Mouse (Mus musculus) mature B cell (primary cell): Measurements from ENCODE around the gene Ankrd39.

ENCODE experiments used
- in situ Hi-C: fragments of 300-500 bp; cut with MboI; formaldehyde crosslinking; loops from 2 replicates; pipeline ENCODE4 v1.14.3; 2019

Ankrd39 gene

DNA sequence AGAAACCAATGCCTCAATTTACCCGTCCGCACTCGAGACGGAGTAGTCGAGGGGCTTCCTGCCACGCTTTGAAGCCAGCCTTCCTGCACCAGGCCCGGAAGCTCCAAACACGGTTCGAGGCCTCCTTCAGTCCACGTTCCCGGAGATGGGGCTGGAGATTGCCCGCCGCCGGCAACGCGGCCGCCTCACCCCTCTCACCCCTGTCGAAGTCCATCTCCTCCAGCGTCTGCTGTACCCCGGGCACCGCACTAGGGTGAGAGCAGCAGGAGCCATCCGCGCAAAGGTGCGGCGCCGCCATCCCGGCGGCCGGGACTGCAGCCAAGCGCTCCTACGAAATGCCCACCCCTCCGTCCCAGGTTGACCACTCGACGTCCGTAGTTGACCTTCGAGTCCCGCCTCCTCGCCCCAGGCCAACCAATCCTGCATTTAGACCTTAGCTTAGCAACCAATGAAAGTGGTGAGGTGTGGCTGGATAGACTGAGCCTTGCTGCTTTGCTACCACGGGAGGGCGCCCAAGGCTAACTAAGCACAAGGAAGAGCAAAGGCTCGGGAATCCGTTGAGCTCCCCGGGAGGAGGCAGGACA is at the start of gene Ankrd39:
TSS of gene Ankrd39 (minus strand) at position 558 of the 584 bp plus-strand sequence.
- in situ Hi-C loops, result no loop called here

DNA sequence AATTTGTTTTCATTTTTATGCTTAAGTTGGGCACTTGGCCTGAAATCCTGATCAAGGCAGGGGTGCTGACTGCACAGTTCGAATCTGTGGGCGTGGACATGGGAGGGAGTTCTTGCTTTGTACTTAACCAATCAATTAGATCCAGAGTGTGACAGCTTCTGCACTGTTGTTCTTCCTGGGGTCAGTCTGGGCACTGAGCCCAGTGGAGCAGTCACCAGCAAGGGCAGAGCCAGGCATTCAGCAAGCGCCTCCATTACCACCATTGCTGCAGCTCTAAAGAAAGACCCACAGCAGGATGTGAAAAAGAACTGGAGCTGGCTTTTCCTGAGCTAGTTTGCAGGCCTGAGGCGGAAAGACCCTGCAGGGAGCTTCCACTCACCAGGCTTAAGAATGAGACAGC is 48.9 kb upstream of the Ankrd39 start:
- in situ Hi-C loops, result no loop called here

DNA sequence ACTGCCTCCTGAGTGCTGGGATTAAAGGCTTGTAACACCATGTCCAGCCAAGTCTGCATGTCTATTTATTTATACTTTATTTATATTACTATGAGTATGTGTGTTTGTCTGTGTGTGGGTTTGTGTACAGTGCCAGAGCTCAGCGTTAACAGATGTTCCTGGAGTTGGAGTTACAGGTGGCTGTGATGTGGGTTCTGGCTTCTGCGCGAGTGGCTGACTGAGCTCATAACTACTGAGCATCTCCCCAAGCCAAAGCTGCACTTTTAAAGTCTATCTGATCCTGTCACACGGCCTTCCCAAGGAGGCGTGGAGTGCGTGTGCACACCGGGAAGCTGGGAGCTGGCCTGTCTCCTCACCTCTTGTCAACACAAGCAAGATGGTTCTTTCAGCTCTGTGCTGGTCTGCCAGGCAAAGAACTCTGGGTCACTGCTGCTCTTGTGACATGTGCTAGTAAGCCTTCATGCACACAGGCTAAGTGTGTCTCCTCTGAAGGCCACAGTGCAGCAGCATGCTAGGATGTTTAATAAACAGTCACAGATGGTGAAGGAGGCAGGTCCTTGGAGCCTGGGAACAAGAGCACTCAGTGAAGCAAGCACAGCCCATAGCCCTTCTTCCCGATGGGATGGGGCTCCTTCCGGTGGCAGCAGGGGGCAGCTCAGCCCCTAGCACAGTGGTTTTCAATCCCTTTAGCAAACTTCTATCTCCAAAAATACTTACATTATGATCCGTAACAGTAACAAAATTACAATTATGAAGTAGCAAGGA is 48.1 kb upstream of the Ankrd39 start:
- in situ Hi-C loops, result no loop called here

DNA sequence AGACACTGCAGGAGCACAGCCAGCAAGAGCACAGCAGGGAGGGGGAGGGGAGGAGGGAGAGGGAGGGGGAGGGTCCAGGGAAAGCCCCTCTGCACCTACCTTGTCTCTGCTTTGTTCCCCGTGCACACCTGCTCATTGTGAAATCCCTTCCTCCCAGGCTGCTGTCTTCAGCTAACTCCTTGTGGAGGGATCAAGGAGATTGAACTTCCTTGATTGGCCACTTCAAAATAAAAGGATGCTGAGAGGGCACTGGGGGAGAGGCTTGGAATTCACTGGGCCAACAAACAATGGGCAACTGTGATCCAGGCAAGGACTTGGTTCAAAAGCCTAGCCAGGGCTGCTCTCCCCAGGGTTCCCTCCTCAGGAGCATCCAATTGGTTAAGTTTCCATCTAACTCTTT is 45.9 kb upstream of the Ankrd39 start:
- in situ Hi-C loops, result no loop called here

DNA sequence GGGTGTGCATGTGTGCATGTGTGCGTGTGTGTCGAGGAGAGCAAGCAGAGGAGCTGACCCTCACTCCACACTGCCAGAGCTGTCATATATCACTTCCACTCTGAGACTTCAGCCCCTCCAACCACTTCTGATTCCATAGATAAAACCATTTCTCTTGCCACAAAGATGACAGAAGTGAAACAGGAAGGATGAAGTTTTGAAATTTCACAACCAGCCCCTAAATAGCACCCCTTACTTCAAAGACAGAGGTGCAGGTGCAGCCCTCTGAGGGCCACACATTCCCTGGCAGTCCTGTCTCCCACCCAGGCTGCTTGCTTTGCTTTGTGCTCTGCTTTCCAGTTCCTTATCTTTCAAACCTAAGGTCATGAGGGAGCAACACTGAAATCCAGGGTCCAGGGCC is 44.2 kb upstream of the Ankrd39 start:
- in situ Hi-C loops, result no loop called here

DNA sequence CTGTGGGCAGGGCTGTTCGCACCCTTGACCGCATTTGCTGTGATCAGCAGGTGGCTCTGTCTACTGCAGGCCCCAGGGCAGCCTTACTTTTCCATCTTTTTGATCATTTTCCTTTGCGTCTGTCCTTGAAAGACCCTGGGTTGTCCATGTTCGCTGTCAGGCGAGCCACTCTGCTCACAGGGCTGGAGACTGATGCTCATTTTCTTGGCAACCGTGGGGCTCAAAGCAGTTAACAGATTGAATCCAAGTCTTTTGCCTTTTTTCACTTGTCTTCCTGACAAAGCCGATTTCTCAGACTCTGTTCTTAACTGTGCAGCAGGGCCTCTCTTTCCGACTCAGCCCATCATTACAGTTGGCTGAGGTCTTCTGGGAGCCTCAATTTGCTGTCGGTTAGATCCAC is 43.4 kb upstream of the Ankrd39 start:
- in situ Hi-C loops, result no loop called here

DNA sequence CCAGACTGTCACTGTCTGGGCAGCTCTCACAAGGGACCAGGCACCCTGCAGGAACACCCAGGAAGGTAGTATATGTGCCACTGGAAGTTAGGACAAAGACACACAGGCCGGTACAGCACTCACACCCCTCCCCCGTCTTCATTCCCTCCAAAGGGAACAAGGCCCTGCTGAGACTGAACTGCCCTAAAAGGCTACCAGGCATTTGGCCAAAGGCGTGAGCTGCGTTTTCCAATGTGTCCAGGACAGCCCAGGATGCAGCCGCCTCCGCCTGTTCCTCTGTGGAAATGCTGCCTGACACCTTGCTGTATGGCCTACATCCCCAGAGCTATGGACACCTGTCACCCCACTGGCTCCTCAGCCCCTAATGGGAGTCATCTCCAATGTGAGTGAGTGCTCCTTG is 42.2 kb upstream of the Ankrd39 start:
- in situ Hi-C loops, result no loop called here

DNA sequence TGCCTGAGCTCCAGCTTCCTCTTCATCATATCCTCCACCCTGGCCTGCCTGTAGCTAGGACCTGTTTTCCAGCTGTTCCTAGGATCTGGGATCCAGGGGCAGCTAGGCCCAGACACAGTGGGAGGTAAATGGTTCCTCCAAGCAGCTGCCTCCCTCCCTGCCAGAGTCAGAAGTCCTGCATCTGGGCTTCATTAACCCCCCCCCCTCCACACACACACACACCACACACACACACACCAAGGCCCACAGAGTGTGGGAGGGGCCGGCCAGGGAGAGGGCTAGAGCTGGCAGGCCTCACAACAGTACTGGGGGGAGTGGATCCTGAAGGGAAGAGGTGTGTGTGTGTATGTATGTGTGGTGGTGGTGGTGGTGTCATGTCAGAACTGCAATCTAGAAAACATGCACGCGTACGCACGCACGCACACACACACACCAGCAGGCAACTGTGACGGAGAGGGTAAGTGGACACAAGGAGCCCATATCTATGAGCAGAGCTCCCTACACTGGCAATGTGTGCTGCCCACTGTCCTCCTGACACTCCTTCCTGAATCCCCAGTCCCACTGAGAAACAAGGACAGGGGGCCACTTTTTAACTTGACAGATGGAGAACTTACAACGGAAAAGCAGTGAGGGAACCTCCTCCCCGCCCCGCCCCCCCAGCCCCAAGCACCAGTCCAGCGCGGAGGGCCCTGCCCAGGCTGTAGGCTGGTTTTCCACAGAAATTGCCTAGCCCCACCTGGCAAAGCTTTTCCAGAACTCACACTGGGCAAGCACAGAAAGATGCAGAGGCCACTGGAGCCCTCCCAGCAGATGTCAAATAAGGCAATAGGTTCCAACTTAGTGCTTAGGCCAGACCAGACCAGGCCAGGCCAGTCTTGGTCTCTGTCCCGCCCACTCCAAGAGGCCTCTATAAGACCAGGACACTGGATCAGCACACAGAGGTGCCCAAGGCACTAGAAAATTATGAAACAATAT is 41.5 kb upstream of the Ankrd39 start:
- in situ Hi-C loops, result no loop called here

DNA sequence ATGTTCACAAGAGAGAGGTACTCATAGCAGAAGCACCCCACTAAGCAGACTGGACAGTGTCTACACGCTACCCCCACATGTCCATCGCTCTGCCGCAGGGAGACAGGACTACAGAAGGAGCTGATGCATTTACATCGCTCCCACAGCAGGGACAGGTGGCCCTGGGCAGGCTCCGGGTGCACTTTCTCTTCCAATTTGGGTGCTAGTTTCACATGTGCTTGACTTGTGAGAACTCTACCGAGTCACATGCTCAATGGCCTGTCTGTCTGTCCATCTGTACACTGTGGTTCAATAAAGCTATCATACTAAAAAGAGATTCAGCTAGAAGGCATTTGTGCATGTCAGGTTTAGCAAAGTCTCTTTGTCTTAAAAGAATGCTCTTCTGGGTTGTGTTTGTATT is 40.6 kb upstream of the Ankrd39 start:
- in situ Hi-C loops, result no loop called here

DNA sequence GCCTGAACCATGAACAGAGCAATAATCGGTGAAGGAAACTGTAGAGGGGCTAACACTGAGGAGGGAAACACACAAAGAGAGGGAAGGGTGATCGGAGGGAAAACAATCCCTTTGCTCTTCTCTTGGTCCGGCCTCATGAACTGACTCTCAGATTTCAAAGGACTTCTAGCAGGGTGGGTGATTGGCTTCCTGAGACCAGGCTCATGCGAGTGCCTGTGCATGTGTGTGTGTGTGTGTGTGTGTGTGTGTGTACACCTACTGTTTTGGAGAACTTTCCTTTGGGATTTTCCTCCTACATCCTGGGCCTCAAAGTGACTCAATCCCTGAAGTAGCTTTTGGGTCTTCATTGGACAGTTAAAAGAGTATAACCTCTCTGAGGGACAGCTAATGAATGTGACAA is 39.0 kb upstream of the Ankrd39 start:
- in situ Hi-C loops, result no loop called here

DNA sequence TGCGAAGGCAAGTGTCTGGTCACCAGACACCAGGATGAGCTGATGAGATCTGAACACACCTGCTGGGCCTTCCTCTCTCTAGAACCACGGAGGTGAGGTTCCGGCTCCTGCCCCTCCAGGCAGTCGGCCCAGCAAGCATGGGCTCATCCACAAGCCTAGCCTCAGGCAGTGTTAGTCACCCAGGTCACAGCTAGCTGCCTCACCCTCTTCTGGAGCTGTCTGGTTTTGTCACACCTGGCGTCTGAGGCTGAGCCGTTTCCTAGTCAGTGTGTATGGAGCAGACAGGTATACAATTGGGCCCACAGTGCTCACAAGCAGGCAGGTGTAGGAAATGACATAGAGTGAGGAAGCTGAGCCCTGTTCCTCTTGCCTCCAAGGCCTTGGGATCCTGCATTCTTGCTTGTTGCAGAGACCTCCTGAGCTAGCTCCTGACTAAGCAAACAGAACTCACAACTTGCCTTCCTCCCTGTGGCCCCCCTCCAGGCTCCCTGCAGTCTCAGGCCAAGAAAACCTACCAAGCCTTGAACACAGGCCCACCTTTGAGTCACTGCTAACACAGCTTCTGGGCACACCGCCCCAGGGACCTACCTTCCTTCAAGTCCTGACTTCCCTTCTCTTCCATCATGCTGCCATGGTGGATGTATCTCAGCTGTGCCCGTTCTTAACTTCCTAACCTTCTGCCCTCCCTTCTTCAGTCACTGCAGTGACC is 36.3 kb upstream of the Ankrd39 start:
- in situ Hi-C loops, result no loop called here

DNA sequence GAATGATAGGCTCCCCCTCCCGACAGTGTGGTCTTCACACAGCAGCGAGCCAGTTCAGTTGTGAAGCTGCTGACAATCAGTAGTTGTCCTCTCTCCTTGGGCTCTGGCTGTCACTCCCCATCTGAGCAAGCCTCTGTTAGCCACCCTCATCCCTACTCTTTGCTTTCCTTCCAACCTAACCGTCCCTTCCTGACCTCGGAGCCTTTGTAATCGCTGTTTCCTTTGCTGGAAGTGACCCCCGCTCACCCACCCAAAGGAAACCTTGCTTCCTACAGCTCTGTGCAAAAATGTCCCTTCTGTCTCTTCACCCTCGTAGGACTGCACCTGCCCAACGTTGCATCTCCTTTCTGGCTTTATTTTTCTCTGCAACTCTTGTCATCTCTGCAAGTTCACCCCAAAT is 35.0 kb upstream of the Ankrd39 start:
- in situ Hi-C loops, result no loop called here

DNA sequence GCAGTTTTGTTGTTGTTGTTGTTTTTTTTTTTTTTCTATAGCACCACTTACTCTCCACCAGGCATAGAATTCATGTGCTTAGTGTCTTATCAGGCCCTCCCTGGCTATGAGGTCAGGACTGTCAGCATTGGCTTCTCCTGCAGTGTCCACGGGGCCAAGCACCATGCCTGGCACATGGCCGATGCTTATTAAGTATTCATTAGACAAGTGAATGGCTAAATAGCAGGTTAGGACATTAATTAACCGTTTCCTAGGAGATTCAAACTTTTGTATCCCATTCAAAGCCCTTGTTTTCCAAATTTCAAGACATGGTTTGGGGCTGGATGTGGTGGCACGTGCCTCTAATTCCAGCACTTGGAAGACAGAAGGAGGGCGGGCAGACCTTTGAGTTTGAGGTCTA is 34.0 kb upstream of the Ankrd39 start:
- in situ Hi-C loops, result no loop called here

DNA sequence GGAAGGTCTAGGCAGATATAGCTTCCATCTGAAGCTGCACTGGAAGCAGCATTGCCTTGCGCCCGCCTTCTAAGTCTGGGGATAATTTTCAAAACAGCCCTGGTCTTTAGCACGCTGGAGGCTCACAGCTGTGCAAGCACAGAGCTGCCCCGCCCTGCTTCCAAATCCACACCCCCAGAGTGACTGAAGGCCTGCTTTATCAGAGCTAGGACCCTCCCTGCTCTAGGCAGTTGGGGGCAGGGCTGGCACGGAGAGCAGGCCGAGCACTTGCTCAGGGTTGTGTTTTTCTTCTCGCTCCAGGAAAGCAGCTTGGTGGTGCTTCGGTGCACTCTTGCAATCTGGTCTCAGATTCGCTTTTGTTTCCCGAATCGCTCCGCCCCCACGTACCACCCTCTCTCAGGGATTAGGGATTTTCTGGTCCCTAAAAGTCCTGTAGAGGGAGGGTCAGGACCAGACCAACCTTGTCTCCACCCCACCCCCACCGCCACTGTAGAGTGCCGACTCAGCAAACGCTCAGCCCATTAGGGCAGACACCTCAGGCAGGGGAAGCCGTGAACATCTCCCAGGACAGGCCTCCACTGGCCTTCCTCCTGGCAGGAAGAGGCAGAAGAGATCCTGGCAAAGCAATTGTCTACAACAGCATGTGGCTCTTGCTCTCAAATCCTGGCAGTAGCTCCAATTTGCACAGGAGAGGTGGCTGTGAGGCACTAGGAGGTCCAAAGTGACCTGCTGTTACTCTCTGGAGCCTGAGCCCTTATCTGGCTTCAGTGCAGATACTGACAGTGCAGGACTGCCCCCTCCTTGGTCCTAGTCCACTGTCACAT is 33.4 kb upstream of the Ankrd39 start:
- in situ Hi-C loops, result no loop called here

DNA sequence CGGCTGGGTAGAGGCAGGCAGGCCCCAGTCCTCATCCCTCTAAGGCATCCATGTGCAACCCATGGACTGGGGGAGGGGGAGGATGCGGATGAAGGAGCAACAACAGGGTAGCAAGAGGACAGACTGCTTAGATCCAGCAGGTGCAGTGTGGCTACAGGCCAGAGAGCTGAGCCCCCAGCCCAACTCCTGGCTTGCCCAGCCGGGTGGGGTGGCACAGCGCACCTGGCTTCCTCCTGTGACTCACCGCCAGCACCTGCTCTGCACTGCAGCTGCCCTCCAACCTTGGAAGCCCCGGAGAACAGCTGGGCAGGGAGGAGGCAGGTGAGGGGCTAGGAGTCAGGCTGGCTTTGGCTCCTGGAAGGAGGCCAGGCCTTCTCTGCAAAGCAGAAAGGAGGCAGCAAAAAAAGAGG is 32.7 kb upstream of the Ankrd39 start:
- in situ Hi-C loops, result no loop called here

DNA sequence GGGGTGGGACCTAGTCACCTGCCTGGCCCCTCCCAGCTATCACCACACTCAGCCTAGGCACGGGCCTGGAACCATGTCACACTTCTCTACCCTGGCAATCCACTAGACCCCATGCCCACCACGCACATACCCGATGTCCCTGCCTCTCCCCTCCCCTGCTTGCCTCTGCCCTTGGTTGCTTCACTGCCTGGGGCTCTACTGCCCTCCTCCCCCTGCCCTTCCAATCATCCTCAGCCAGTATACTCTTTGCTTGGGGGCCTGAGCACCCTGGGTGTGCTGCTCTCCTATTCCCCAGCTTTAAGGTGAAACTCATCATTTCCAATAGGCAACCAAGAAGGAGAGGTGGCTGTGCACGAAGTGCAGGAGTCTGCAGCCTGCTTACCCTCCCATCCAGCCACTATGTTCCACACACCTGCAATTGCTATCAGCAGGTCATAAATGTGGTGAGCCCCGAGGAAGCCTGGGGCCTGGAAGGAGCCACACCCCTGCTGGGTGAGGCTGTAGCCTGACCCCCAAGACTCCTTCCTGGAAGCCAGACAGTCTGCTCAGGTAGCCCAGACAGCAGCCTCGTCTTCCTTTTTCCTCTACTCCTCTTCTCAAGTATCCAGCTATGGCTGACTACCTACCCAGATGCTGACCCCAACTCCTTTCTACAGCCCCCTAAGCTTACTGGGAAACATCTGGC is 29.9 kb upstream of the Ankrd39 start:
- in situ Hi-C loops, result no loop called here

DNA sequence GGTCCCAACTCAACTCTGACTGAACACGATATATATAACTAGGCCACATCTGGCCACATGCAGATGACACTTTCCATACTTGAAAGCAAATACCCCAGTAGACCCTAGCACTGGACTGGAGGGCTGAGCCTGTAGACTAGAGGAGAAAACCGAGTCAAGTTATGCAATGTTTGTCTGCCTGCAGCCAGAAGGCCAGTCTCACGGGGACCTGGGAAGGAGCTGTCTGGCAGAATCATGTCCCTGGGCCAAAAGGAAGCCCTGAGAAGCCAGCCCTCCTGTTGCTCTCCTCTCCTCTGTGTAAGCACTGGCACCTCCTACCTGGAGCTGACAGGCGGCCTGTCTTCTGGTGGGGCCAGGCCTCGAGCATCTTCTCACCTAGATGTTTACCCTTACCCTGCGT is 28.1 kb upstream of the Ankrd39 start:
- in situ Hi-C loops, result no loop called here

DNA sequence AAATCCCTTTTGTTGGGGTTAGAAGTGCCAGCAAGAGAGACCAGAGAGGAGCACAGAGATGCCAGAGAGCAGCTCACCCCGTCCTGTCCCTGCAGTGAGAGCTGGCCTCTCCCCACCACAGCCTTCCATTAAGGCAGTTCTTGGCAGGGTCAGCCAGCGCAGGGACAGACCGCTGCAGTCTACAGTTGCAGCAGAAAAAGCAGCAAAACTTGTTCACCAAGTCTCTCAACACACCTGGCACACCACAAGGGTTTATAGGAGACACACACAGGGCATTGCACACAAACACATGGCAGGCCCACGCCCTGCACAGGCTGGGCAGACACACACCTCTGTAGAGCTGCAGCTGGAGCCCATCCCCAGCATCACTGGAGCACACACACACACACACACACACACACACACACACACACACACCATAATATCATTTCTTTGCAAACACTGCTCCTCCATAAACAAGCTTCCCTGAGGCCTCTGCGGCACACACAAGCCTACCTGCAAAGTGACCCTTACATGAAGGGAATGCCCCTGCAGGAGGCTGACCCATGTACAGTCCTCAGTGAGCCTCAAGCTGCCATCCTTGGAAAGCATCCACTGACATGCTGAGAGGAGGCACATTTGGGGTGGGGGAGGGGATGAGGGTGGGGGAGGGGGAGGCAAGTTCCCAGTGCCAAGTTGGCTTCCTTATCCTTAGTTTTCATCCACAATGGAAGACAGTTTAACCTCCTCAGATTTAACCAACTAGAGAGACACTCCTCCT is 27.1 kb upstream of the Ankrd39 start:
- in situ Hi-C loops, result no loop called here

DNA sequence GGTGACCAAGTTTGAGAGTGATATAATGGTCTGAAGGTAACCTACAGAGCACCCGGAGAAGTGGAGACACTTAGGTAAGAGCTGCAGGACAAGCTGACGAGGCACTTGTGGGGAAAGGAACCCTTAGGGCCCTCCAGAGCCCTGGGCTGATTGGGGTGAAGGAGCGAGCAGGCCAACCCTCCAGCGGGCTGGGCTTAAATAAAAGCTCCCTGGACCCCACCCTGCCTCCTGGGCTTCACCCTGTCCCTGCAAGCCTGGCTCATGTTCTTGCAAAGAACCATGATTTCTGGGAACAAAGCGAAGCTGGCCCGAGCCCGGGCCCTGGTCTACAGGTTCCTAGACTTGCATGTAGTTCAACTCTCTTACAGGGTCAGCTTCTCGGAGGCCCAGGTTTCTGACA is 26.3 kb upstream of the Ankrd39 start:
- in situ Hi-C loops, result no loop called here

DNA sequence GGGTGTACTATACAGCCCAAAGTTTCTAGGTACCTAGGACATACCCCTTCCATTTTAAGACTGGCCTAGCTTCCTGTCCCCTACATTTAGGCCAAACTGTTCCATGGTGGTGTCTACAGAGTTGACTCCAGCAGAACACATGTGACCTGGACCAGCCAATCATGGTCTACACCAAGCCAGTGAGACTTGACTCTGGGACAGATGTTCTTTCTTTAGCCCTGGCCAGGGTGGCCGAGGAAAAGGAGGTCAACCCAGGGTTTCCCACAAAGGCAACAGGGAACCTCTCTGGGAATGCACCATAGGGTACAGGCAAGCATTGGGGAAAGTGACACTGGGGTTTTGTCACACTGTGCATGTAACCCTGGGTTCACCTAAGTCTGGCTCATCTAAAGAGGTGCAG is 25.5 kb upstream of the Ankrd39 start:
- in situ Hi-C loops, result no loop called here
